Mouse (Mus musculus): Measurements from ENCODE around the gene Map1lc3b. TPM values are rescaled to one million over a fixed set of nuclear protein-coding genes. Genes with fewer than 3 reads are reported as not detected.

Gene Map1lc3b
- total RNA-seq (2021): 100 to 1,000 TPM; 177 to 185 TPM
- long read RNA-seq, experiment 1, transcript Map1lc3b-201 (4 exons, 2,532 nt): major isoform, 209 of 217 reads
- long read RNA-seq, experiment 1, partial matches to known transcripts: 6 of 217 reads
- long read RNA-seq, experiment 1, other reads (novel, unspliced or antisense): 1 of 217 reads
- long read RNA-seq, experiment 2, transcript Map1lc3b-205 (4 exons, 766 nt): minor isoform, 5 of 580 reads
- long read RNA-seq, experiment 2, transcript Map1lc3b-201 (4 exons, 2,532 nt): major isoform, 548 of 580 reads
- long read RNA-seq, experiment 2, partial matches to known transcripts: 9 of 580 reads
- long read RNA-seq, experiment 2, other reads (novel, unspliced or antisense): 16 of 580 reads

GRCm38 (mm10) chr8:121590203-121591177 is at the start of gene Map1lc3b:
Map1lc3b (plus strand) TSS chr8:121590361.
- peak; percentile 99 for DNase-seq (ENCODE audit: low spot score in 2 of 2)

GRCm38 (mm10) chr8:121541862-121542261 is 48.3 kb upstream of the Map1lc3b start:
- DNase-seq (ENCODE audit: low spot score in 2 of 2): no peak

GRCm38 (mm10) chr8:121542901-121543300 is 47.3 kb upstream of the Map1lc3b start:
- DNase-seq (ENCODE audit: low spot score in 2 of 2): no peak

- no peak for DNase-seq (ENCODE audit: low spot score in 2 of 2)
These were observed 45.8 kb upstream of the Map1lc3b start, which contains the start of gene 1700018B08Rik for GRCm38 (mm10) chr8:121544276-121544785. 1700018B08Rik (minus strand) TSS chr8:121544320.

- no peak for DNase-seq (ENCODE audit: low spot score in 2 of 2)
These were observed 45.2 kb upstream of the Map1lc3b start for GRCm38 (mm10) chr8:121544936-121545335.

- DNase-seq (ENCODE audit: low spot score in 2 of 2): peak; percentile 69 to 71
These were observed 43.0 kb upstream of the Map1lc3b start for GRCm38 (mm10) chr8:121547132-121547531.

GRCm38 (mm10) chr8:121550056-121550455 is 40.1 kb upstream of the Map1lc3b start:
- no peak for DNase-seq (ENCODE audit: low spot score in 2 of 2)

- DNase-seq (ENCODE audit: low spot score in 2 of 2): no peak
These were observed 38.8 kb upstream of the Map1lc3b start for GRCm38 (mm10) chr8:121551065-121551985.

GRCm38 (mm10) chr8:121552506-121552905 is 37.7 kb upstream of the Map1lc3b start:
- no peak for DNase-seq (ENCODE audit: low spot score in 2 of 2)

GRCm38 (mm10) chr8:121553831-121554475 is 36.2 kb upstream of the Map1lc3b start:
- DNase-seq (ENCODE audit: low spot score in 2 of 2): no peak

GRCm38 (mm10) chr8:121557746-121558145 is 32.4 kb upstream of the Map1lc3b start:
- DNase-seq (ENCODE audit: low spot score in 2 of 2): no peak

- no peak for DNase-seq (ENCODE audit: low spot score in 2 of 2)
These were observed 31.6 kb upstream of the Map1lc3b start for GRCm38 (mm10) chr8:121558538-121558937.

- no peak for DNase-seq (ENCODE audit: low spot score in 2 of 2)
These were observed 30.4 kb upstream of the Map1lc3b start for GRCm38 (mm10) chr8:121559801-121560200.

GRCm38 (mm10) chr8:121560432-121561100 is 29.6 kb upstream of the Map1lc3b start:
- DNase-seq (ENCODE audit: low spot score in 2 of 2): no peak

- DNase-seq (ENCODE audit: low spot score in 2 of 2): no peak
These were observed 28.4 kb upstream of the Map1lc3b start for GRCm38 (mm10) chr8:121561636-121562345.

GRCm38 (mm10) chr8:121562941-121563351 is 27.2 kb upstream of the Map1lc3b start:
- no peak for DNase-seq (ENCODE audit: low spot score in 2 of 2)

GRCm38 (mm10) chr8:121563701-121564100 is 26.5 kb upstream of the Map1lc3b start:
- DNase-seq (ENCODE audit: low spot score in 2 of 2): no peak

GRCm38 (mm10) chr8:121568321-121568720 is 21.8 kb upstream of the Map1lc3b start:
- no peak for DNase-seq (ENCODE audit: low spot score in 2 of 2)

- no peak for DNase-seq (ENCODE audit: low spot score in 2 of 2)
These were observed 19.8 kb upstream of the Map1lc3b start for GRCm38 (mm10) chr8:121570335-121570734.
